Mouse (Mus musculus): ENCODE results near the gene Stt3b.

DNA sequence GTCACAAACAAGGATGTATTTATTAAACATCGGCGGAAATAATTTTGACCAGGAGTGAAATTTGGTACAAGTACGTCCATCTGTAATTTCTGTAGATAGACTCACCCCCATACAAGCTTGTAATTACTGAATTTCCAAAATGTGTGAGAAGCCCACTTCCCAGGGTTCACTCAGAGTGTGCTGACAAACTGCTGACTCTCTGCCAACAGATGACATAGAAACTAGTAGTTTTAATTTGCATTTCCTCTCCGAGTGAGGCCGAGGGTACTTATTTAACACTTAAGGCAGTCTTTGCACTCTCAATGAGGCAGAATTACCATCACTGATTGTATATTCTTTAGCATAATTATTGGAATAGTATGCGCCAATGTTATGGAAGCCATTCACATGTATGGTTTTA lies 12.2 kb upstream of the Stt3b start:
- no peak for TF ChIP-seq CTCF (IDR thresholded peaks at IDR 0.05; ENCODE audit: low read depth, low read length)
- TF ChIP-seq POLR2A (IDR thresholded peaks at IDR 0.05; ENCODE audit: borderline replicate concordance, low read depth, low read length), result no peak

All from bone marrow macrophage, adult 2 months (primary cell).